Mouse (Mus musculus): Measurements from ENCODE around the gene Icam2.

Icam2 gene

GRCm38 (mm10) chr11:106419262-106420102 is 31.6 kb upstream of the Icam2 start:
- Histone ChIP-seq H3K27me3 (ENCODE audit: insufficient read depth, low read length) (no peaks in the 10 kb centered on the region), H3K9me3 (ENCODE audit: low read length) (no peaks in the 10 kb centered on the region), H3K36me3 (ENCODE audit: insufficient read depth, low read length) (peaks cover 53% of the 10 kb centered on the region), H3K4me1 (replicated peaks; ENCODE audit: low read depth, low read length) (no peaks in the 10 kb centered on the region), H3K4me3 (replicated peaks; ENCODE audit: low read length) (no peak overlapping the region)
- TF ChIP-seq NANOG (IDR thresholded peaks at IDR 0.05; ENCODE audit: borderline replicate concordance, low read length) (no peak), CTCF (conservative IDR thresholded peaks at IDR 0.05; ENCODE audit: low read length) (no peak), POU5F1 (IDR thresholded peaks at IDR 0.05; ENCODE audit: borderline replicate concordance, low read length) (no peak)

GRCm38 (mm10) chr11:106418622-106419196 is 30.8 kb upstream of the Icam2 start:
- Histone ChIP-seq H3K9me3 (ENCODE audit: low read length) (no peaks in the 10 kb centered on the region), H3K36me3 (ENCODE audit: insufficient read depth, low read length) (peaks cover 58% of the 10 kb centered on the region), H3K4me3 (replicated peaks; ENCODE audit: low read length) (no peak overlapping the region), H3K27me3 (ENCODE audit: insufficient read depth, low read length) (no peaks in the 10 kb centered on the region), H3K4me1 (replicated peaks; ENCODE audit: low read depth, low read length) (no peaks in the 10 kb centered on the region)
- no peak for TF ChIP-seq NANOG (IDR thresholded peaks at IDR 0.05; ENCODE audit: borderline replicate concordance, low read length)
- TF ChIP-seq CTCF (conservative IDR thresholded peaks at IDR 0.05; ENCODE audit: low read length), result peak; percentile 97
- TF ChIP-seq POU5F1 (IDR thresholded peaks at IDR 0.05; ENCODE audit: borderline replicate concordance, low read length), result no peak

GRCm38 (mm10) chr11:106417860-106418259 is 30.0 kb upstream of the Icam2 start:
- no peak overlapping the region for H3K4me3 ChIP-seq (replicated peaks; ENCODE audit: low read length)
- no peaks in the 10 kb centered on the region for H3K27me3 ChIP-seq (ENCODE audit: insufficient read depth, low read length)
- TF ChIP-seq CTCF (conservative IDR thresholded peaks at IDR 0.05; ENCODE audit: low read length), result no peak
- H3K4me1 ChIP-seq (replicated peaks; ENCODE audit: low read depth, low read length), result no peaks in the 10 kb centered on the region
- H3K36me3 ChIP-seq (ENCODE audit: insufficient read depth, low read length), result peaks cover 56% of the 10 kb centered on the region
- H3K9me3 ChIP-seq (ENCODE audit: low read length), result no peaks in the 10 kb centered on the region

- TF ChIP-seq CTCF (conservative IDR thresholded peaks at IDR 0.05; ENCODE audit: low read length) (no peak), NANOG (IDR thresholded peaks at IDR 0.05; ENCODE audit: borderline replicate concordance, low read length) (no peak), POU5F1 (IDR thresholded peaks at IDR 0.05; ENCODE audit: borderline replicate concordance, low read length) (no peak)
- H3K9me3 ChIP-seq (ENCODE audit: low read length), result no peaks in the 10 kb centered on the region
Observed at GRCm38 (mm10) chr11:106416331-106416730, 28.5 kb upstream of the Icam2 start.

GRCm38 (mm10) chr11:106412641-106413360 is 24.9 kb upstream of the Icam2 start:
- peaks cover 40% of the 10 kb centered on the region for H3K36me3 ChIP-seq (ENCODE audit: insufficient read depth, low read length)
- H3K27me3 ChIP-seq (ENCODE audit: insufficient read depth, low read length), result no peaks in the 10 kb centered on the region
- TF ChIP-seq NANOG (IDR thresholded peaks at IDR 0.05; ENCODE audit: borderline replicate concordance, low read length) (no peak), POU5F1 (IDR thresholded peaks at IDR 0.05; ENCODE audit: borderline replicate concordance, low read length) (no peak), CTCF (conservative IDR thresholded peaks at IDR 0.05; ENCODE audit: low read length) (no peak)
- H3K9me3 ChIP-seq (ENCODE audit: low read length), result no peaks in the 10 kb centered on the region
- H3K4me3 ChIP-seq (replicated peaks; ENCODE audit: low read length), result no peak overlapping the region
- peaks cover 16% of the 10 kb centered on the region for H3K4me1 ChIP-seq (replicated peaks; ENCODE audit: low read depth, low read length)

More at GRCm38 (mm10) chr11:106416331-106416730, 28.5 kb upstream of the Icam2 start:
- H3K4me1 ChIP-seq (replicated peaks; ENCODE audit: low read depth, low read length), result no peaks in the 10 kb centered on the region
- no peaks in the 10 kb centered on the region for H3K27me3 ChIP-seq (ENCODE audit: insufficient read depth, low read length)
- peaks cover 52% of the 10 kb centered on the region for H3K36me3 ChIP-seq (ENCODE audit: insufficient read depth, low read length)
- no peak overlapping the region for H3K4me3 ChIP-seq (replicated peaks; ENCODE audit: low read length)

GRCm38 (mm10) chr11:106411157-106411556 is 23.3 kb upstream of the Icam2 start:
- H3K4me3 ChIP-seq (replicated peaks; ENCODE audit: low read length), result no peak overlapping the region
- no peaks in the 10 kb centered on the region for H3K9me3 ChIP-seq (ENCODE audit: low read length)
- peaks cover 16% of the 10 kb centered on the region for H3K4me1 ChIP-seq (replicated peaks; ENCODE audit: low read depth, low read length)
- TF ChIP-seq POU5F1 (IDR thresholded peaks at IDR 0.05; ENCODE audit: borderline replicate concordance, low read length), result no peak
- no peak for TF ChIP-seq NANOG (IDR thresholded peaks at IDR 0.05; ENCODE audit: borderline replicate concordance, low read length)
- no peak for TF ChIP-seq CTCF (conservative IDR thresholded peaks at IDR 0.05; ENCODE audit: low read length)
- no peaks in the 10 kb centered on the region for H3K27me3 ChIP-seq (ENCODE audit: insufficient read depth, low read length)
- peaks cover 42% of the 10 kb centered on the region for H3K36me3 ChIP-seq (ENCODE audit: insufficient read depth, low read length)

- Histone ChIP-seq H3K4me3 (replicated peaks; ENCODE audit: low read length) (no peak overlapping the region), H3K9me3 (ENCODE audit: low read length) (no peaks in the 10 kb centered on the region), H3K4me1 (replicated peaks; ENCODE audit: low read depth, low read length) (peaks cover 16% of the 10 kb centered on the region), H3K27me3 (ENCODE audit: insufficient read depth, low read length) (no peaks in the 10 kb centered on the region), H3K36me3 (ENCODE audit: insufficient read depth, low read length) (peaks cover 49% of the 10 kb centered on the region)
- TF ChIP-seq POU5F1 (IDR thresholded peaks at IDR 0.05; ENCODE audit: borderline replicate concordance, low read length) (no peak), CTCF (conservative IDR thresholded peaks at IDR 0.05; ENCODE audit: low read length) (no peak)
Observed at GRCm38 (mm10) chr11:106410507-106410906, 22.6 kb upstream of the Icam2 start.

- Histone ChIP-seq H3K27me3 (ENCODE audit: insufficient read depth, low read length) (no peaks in the 10 kb centered on the region), H3K4me1 (replicated peaks; ENCODE audit: low read depth, low read length) (peaks cover 16% of the 10 kb centered on the region)
- no peak for TF ChIP-seq POU5F1 (IDR thresholded peaks at IDR 0.05; ENCODE audit: borderline replicate concordance, low read length)
- no peak for TF ChIP-seq CTCF (conservative IDR thresholded peaks at IDR 0.05; ENCODE audit: low read length)
- no peak for TF ChIP-seq NANOG (IDR thresholded peaks at IDR 0.05; ENCODE audit: borderline replicate concordance, low read length)
Observed at GRCm38 (mm10) chr11:106410011-106410410, 22.1 kb upstream of the Icam2 start.

More at GRCm38 (mm10) chr11:106410011-106410410, 22.1 kb upstream of the Icam2 start:
- peaks cover 54% of the 10 kb centered on the region for H3K36me3 ChIP-seq (ENCODE audit: insufficient read depth, low read length)
- no peaks in the 10 kb centered on the region for H3K9me3 ChIP-seq (ENCODE audit: low read length)
- no peak overlapping the region for H3K4me3 ChIP-seq (replicated peaks; ENCODE audit: low read length)
